Mouse (Mus musculus): ENCODE results near the gene BC004004.
"Not testable (repeated sequence)": the region's sequence is repeated elsewhere in the genome, so short reads cannot be mapped to it uniquely, and the experiment has no call there.

Gene BC004004

GRCm38 (mm10) chr17:29300926-29301325 is 32.3 kb downstream of the BC004004 start:
- no peak for DNase-seq

- no peak for DNase-seq
Observed at GRCm38 (mm10) chr17:29301421-29301820, 32.8 kb downstream of the BC004004 start.

GRCm38 (mm10) chr17:29302149-29302548 is 33.6 kb downstream of the BC004004 start:
- no peak for DNase-seq

GRCm38 (mm10) chr17:29303087-29303486 is 34.5 kb downstream of the BC004004 start:
- DNase-seq = no peak

- DNase-seq = no peak
Observed at GRCm38 (mm10) chr17:29303856-29304255, 35.3 kb downstream of the BC004004 start.

- DNase-seq = no peak
Observed at GRCm38 (mm10) chr17:29304376-29305057, 35.9 kb downstream of the BC004004 start.

GRCm38 (mm10) chr17:29305058-29305806 is 36.6 kb downstream of the BC004004 start:
- DNase-seq = peak; percentile 54 to 59

GRCm38 (mm10) chr17:29305871-29306270 is 37.3 kb downstream of the BC004004 start:
- no peak for DNase-seq

GRCm38 (mm10) chr17:29310056-29310623 is 41.6 kb downstream of the BC004004 start:
- no peak for DNase-seq

- no peak for DNase-seq
Observed at GRCm38 (mm10) chr17:29311602-29312001, 43.0 kb downstream of the BC004004 start.

- no peak for DNase-seq
Observed at GRCm38 (mm10) chr17:29312082-29312481, 43.5 kb downstream of the BC004004 start.

GRCm38 (mm10) chr17:29313300-29313699 is 44.7 kb downstream of the BC004004 start:
- no peak for DNase-seq

- DNase-seq = no peak
Observed at GRCm38 (mm10) chr17:29315672-29316465, 47.3 kb downstream of the BC004004 start.

- DNase-seq = no peak
Observed at GRCm38 (mm10) chr17:29316891-29317290, 48.3 kb downstream of the BC004004 start.

- not testable (repeated sequence) for DNase-seq
Observed at GRCm38 (mm10) chr17:29317380-29317779, 48.8 kb downstream of the BC004004 start, which contains the start of gene Pi16. Gene Pi16, plus strand, starts transcription at chr17:29317680.

- DNase-seq = no peak
Observed at GRCm38 (mm10) chr17:29318731-29319250, 50.2 kb downstream of the BC004004 start.

GRCm38 (mm10) chr17:29319476-29319875 is 50.9 kb downstream of the BC004004 start:
- no peak for DNase-seq

GRCm38 (mm10) chr17:29319881-29320639 is 51.5 kb downstream of the BC004004 start:
- DNase-seq = no peak

- DNase-seq = no peak
Observed at GRCm38 (mm10) chr17:29321765-29322602, 53.4 kb downstream of the BC004004 start.

GRCm38 (mm10) chr17:29322603-29322962 is 54.0 kb downstream of the BC004004 start:
- DNase-seq = no peak

GRCm38 (mm10) chr17:29323625-29324024 is 55.0 kb downstream of the BC004004 start:
- DNase-seq = no peak
